Mouse (Mus musculus): ENCODE measurements around the gene Irgm2. TPM values are rescaled to one million over a fixed set of nuclear protein-coding genes. Genes with fewer than 3 reads are reported as not detected.

The Irgm2 gene
- total RNA-seq, 1 experiment, result 0.54 TPM

- no peak overlapping the region for H3K27ac ChIP-seq (ENCODE audit: insufficient read depth, low read depth, low read length, poor library complexity, severe bottlenecking)
- no peak for TF ChIP-seq CHD2 (IDR thresholded peaks at IDR 0.05; ENCODE audit: low read depth, low read length)
- TF ChIP-seq ZNF384 (IDR thresholded peaks at IDR 0.05; ENCODE audit: low read depth, low read length), result no peak
- no peak for TF ChIP-seq MAFK (IDR thresholded peaks at IDR 0.05; ENCODE audit: insufficient read depth, low read depth, low read length)
- no peak for TF ChIP-seq ZC3H11A (IDR thresholded peaks at IDR 0.05; ENCODE audit: borderline replicate concordance, low read depth, low read length)
- no peak for TF ChIP-seq HCFC1 (IDR thresholded peaks at IDR 0.05; ENCODE audit: borderline replicate concordance, insufficient read depth, low read length)
- H3K36me3 ChIP-seq (ENCODE audit: control insufficient read depth, insufficient read depth, low read length, poor library complexity, severe bottlenecking), result peaks cover 21% of the 10 kb centered on the region
- no peak overlapping the region for H3K9ac ChIP-seq (ENCODE audit: insufficient read depth, low read depth, low read length, poor library complexity, severe bottlenecking)
- in situ Hi-C loops (cut with MboI; ENCODE audit: low sequenced_read_pairs in 2 of 2, unreplicated experiment in 2 of 2), result no loop called here
- DNase-seq (ENCODE audit: low read depth, low spot score), result no peak
- no peaks in the 10 kb centered on the region for H3K9me3 ChIP-seq (ENCODE audit: control insufficient read depth, insufficient read depth, low read depth, low read length)
- H3K4me1 ChIP-seq (ENCODE audit: control insufficient read depth in 2 of 2, insufficient read depth in 2 of 2, low read length in 2 of 2, poor library complexity in 1 of 2), result no peaks in the 10 kb centered on the region
- H3K4me3 ChIP-seq (ENCODE audit: insufficient read depth in 1 of 2, low read depth in 1 of 2, low read length in 2 of 2, poor library complexity in 1 of 2, severe bottlenecking in 1 of 2), result no peak overlapping the region
Observed at GRCm38 (mm10) chr11:58180756-58181155, 18.7 kb upstream of the Irgm2 start.

- Histone ChIP-seq H3K4me1 (ENCODE audit: control insufficient read depth in 2 of 2, insufficient read depth in 2 of 2, low read length in 2 of 2, poor library complexity in 1 of 2) (no peaks in the 10 kb centered on the region), H3K4me3 (ENCODE audit: insufficient read depth in 1 of 2, low read depth in 1 of 2, low read length in 2 of 2, poor library complexity in 1 of 2, severe bottlenecking in 1 of 2) (no peak overlapping the region), H3K27ac (ENCODE audit: insufficient read depth, low read depth, low read length, poor library complexity, severe bottlenecking) (no peak overlapping the region), H3K9me3 (ENCODE audit: control insufficient read depth, insufficient read depth, low read depth, low read length) (no peaks in the 10 kb centered on the region), H3K9ac (ENCODE audit: insufficient read depth, low read depth, low read length, poor library complexity, severe bottlenecking) (no peak overlapping the region), H3K36me3 (ENCODE audit: control insufficient read depth, insufficient read depth, low read length, poor library complexity, severe bottlenecking) (peaks cover 11% of the 10 kb centered on the region)
- in situ Hi-C loops (cut with MboI; ENCODE audit: low sequenced_read_pairs in 2 of 2, unreplicated experiment in 2 of 2), result no loop called here
- no peak for DNase-seq (ENCODE audit: low read depth, low spot score)
- TF ChIP-seq ZC3H11A (IDR thresholded peaks at IDR 0.05; ENCODE audit: borderline replicate concordance, low read depth, low read length) (no peak), MAFK (IDR thresholded peaks at IDR 0.05; ENCODE audit: insufficient read depth, low read depth, low read length) (no peak), CHD2 (IDR thresholded peaks at IDR 0.05; ENCODE audit: low read depth, low read length) (no peak), ZNF384 (IDR thresholded peaks at IDR 0.05; ENCODE audit: low read depth, low read length) (no peak), HCFC1 (IDR thresholded peaks at IDR 0.05; ENCODE audit: borderline replicate concordance, insufficient read depth, low read length) (no peak)
Observed at GRCm38 (mm10) chr11:58183579-58183978, 15.8 kb upstream of the Irgm2 start.

- in situ Hi-C loops (cut with MboI; ENCODE audit: low sequenced_read_pairs in 2 of 2, unreplicated experiment in 2 of 2), result no loop called here
- H3K4me1 ChIP-seq (ENCODE audit: control insufficient read depth in 2 of 2, insufficient read depth in 2 of 2, low read length in 2 of 2, poor library complexity in 1 of 2), result peaks cover 2 to 3% of the 10 kb centered on the region in 2 experiments; a peak in 2 of 4 replicates
- no peaks in the 10 kb centered on the region for H3K9me3 ChIP-seq (ENCODE audit: control insufficient read depth, insufficient read depth, low read depth, low read length)
- no peak overlapping the region for H3K9ac ChIP-seq (ENCODE audit: insufficient read depth, low read depth, low read length, poor library complexity, severe bottlenecking)
- no peak for DNase-seq (ENCODE audit: low read depth, low spot score)
- TF ChIP-seq CHD2 (IDR thresholded peaks at IDR 0.05; ENCODE audit: low read depth, low read length) (no peak), ZNF384 (IDR thresholded peaks at IDR 0.05; ENCODE audit: low read depth, low read length) (no peak), HCFC1 (IDR thresholded peaks at IDR 0.05; ENCODE audit: borderline replicate concordance, insufficient read depth, low read length) (no peak), ZC3H11A (IDR thresholded peaks at IDR 0.05; ENCODE audit: borderline replicate concordance, low read depth, low read length) (no peak), MAFK (IDR thresholded peaks at IDR 0.05; ENCODE audit: insufficient read depth, low read depth, low read length) (no peak)
- H3K36me3 ChIP-seq (ENCODE audit: control insufficient read depth, insufficient read depth, low read length, poor library complexity, severe bottlenecking), result no peaks in the 10 kb centered on the region
- H3K27ac ChIP-seq (ENCODE audit: insufficient read depth, low read depth, low read length, poor library complexity, severe bottlenecking), result no peak overlapping the region
- no peak overlapping the region for H3K4me3 ChIP-seq (ENCODE audit: insufficient read depth in 1 of 2, low read depth in 1 of 2, low read length in 2 of 2, poor library complexity in 1 of 2, severe bottlenecking in 1 of 2)
Observed at GRCm38 (mm10) chr11:58189675-58190074, 9.7 kb upstream of the Irgm2 start.

GRCm38 (mm10) chr11:58193326-58193725 is 6.1 kb upstream of the Irgm2 start:
- H3K27ac ChIP-seq (ENCODE audit: insufficient read depth, low read depth, low read length, poor library complexity, severe bottlenecking), result no peak overlapping the region

More at GRCm38 (mm10) chr11:58193326-58193725, 6.1 kb upstream of the Irgm2 start:
- no peak for DNase-seq (ENCODE audit: low read depth, low spot score)
- Histone ChIP-seq H3K4me1 (ENCODE audit: control insufficient read depth in 2 of 2, insufficient read depth in 2 of 2, low read length in 2 of 2, poor library complexity in 1 of 2) (peaks cover 2 to 3% of the 10 kb centered on the region in 2 experiments; a peak in 2 of 4 replicates), H3K9me3 (ENCODE audit: control insufficient read depth, insufficient read depth, low read depth, low read length) (no peaks in the 10 kb centered on the region), H3K9ac (ENCODE audit: insufficient read depth, low read depth, low read length, poor library complexity, severe bottlenecking) (no peak overlapping the region), H3K4me3 (ENCODE audit: insufficient read depth in 1 of 2, low read depth in 1 of 2, low read length in 2 of 2, poor library complexity in 1 of 2, severe bottlenecking in 1 of 2) (no peak overlapping the region), H3K36me3 (ENCODE audit: control insufficient read depth, insufficient read depth, low read length, poor library complexity, severe bottlenecking) (no peaks in the 10 kb centered on the region)
- TF ChIP-seq ZC3H11A (IDR thresholded peaks at IDR 0.05; ENCODE audit: borderline replicate concordance, low read depth, low read length), result no peak
- no peak for TF ChIP-seq MAFK (IDR thresholded peaks at IDR 0.05; ENCODE audit: insufficient read depth, low read depth, low read length)
- no peak for TF ChIP-seq ZNF384 (IDR thresholded peaks at IDR 0.05; ENCODE audit: low read depth, low read length)
- TF ChIP-seq HCFC1 (IDR thresholded peaks at IDR 0.05; ENCODE audit: borderline replicate concordance, insufficient read depth, low read length), result no peak
- TF ChIP-seq CHD2 (IDR thresholded peaks at IDR 0.05; ENCODE audit: low read depth, low read length), result no peak
- in situ Hi-C loops (cut with MboI; ENCODE audit: low sequenced_read_pairs in 2 of 2, unreplicated experiment in 2 of 2), result no loop called here
